Mouse (Mus musculus) midbrain, embryonic 10.5 days (tissue): ENCODE measurements at regions not wholly inside any gene's neighbourhood (a gene's known extent, or its start where the extent isn't known, plus 50 kb on each side); places are given as distances from the start of the nearest gene placed in this dataset.

Experiments used
- DNase-seq: peaks from one replicate; pipeline ENCODE4 v3.0.0-alpha.2; 2017; ENCODE audit warnings: low spot score
- H3K27ac ChIP-seq: fragments of 300-500 bp; sonication (generic); replicated peaks from 2 replicates; pipeline ENCODE4 v1.5.1; 2016; ENCODE audit warnings: mild to moderate bottlenecking
- H3K27me3 ChIP-seq: fragments of 300-500 bp; sonication (generic); 2 replicates; pipeline ENCODE4 v1.6.1; 2016; ENCODE audit warnings: low read depth, mild to moderate bottlenecking; ENCODE audit not compliant: poor library complexity, severe bottlenecking
- H3K36me3 ChIP-seq: fragments of 300-500 bp; sonication (generic); 2 replicates; pipeline ENCODE4 v1.6.1; 2016; ENCODE audit warnings: mild to moderate bottlenecking, moderate library complexity
- H3K4me1 ChIP-seq: fragments of 300-500 bp; sonication (generic); 2 replicates; pipeline ENCODE4 v1.6.1; 2016
- H3K4me3 ChIP-seq: fragments of 300-500 bp; sonication (generic); 2 replicates; pipeline ENCODE4 v1.5.1; 2016; ENCODE audit warnings: mild to moderate bottlenecking, moderate library complexity
- H3K9me3 ChIP-seq: fragments of 300-500 bp; sonication (generic); replicated peaks from 2 replicates; pipeline ENCODE4 v1.6.1; 2016; ENCODE audit warnings: mild to moderate bottlenecking
- WGBS: fragments of 180-500 bp; shearing (Covaris S2); methylation state at CpG from one replicate; pipeline ENCODE4 v1.1.7; 2016; 5-methylcytosine and 5-hydroxymethylcytosine counted together

GRCm38 (mm10) chr10:70800736-70801306 lies 145.1 kb upstream of the Phyhipl start:
- H3K4me1 ChIP-seq, result no peaks in the 10 kb centered on the region
- no peaks in the 10 kb centered on the region for H3K9me3 ChIP-seq
- 81% methylated on average over 11 of the region's 11 CpGs for WGBS
- DNase-seq, result no peak
- no peaks in the 10 kb centered on the region for H3K36me3 ChIP-seq
- H3K27ac ChIP-seq, result 0 out of 2 replicates have a peak overlapping the region, but pooled peaks have one; percentile 25
- H3K4me3 ChIP-seq, result no peak overlapping the region
- H3K27me3 ChIP-seq, result no peaks in the 10 kb centered on the region

GRCm38 (mm10) chr10:70799906-70800305 lies 144.1 kb upstream of the Phyhipl start:
- Histone ChIP-seq H3K27me3 (no peaks in the 10 kb centered on the region), H3K4me3 (no peak overlapping the region), H3K4me1 (no peaks in the 10 kb centered on the region), H3K36me3 (no peaks in the 10 kb centered on the region), H3K9me3 (no peaks in the 10 kb centered on the region), H3K27ac (no peak overlapping the region)
- 91% methylated on average over 5 of the region's 5 CpGs for WGBS
- no peak for DNase-seq

- no peaks in the 10 kb centered on the region for H3K9me3 ChIP-seq
- DNase-seq, result no peak
- WGBS, result 91% methylated on average over 11 of the region's 11 CpGs
- H3K27ac ChIP-seq, result no peak overlapping the region
- H3K4me1 ChIP-seq, result no peaks in the 10 kb centered on the region
- H3K27me3 ChIP-seq, result no peaks in the 10 kb centered on the region
- H3K4me3 ChIP-seq, result no peak overlapping the region
- H3K36me3 ChIP-seq, result no peaks in the 10 kb centered on the region
These were observed 143.5 kb upstream of the Phyhipl start for GRCm38 (mm10) chr10:70799191-70799742.

- H3K4me3 ChIP-seq, result no peak overlapping the region
- H3K27ac ChIP-seq, result no peak overlapping the region
- WGBS, result 64% methylated on average over 7 of the region's 7 CpGs
- H3K4me1 ChIP-seq, result peaks cover 8% of the 10 kb centered on the region
- H3K36me3 ChIP-seq, result no peaks in the 10 kb centered on the region
- no peaks in the 10 kb centered on the region for H3K9me3 ChIP-seq
- DNase-seq, result peak; percentile 19
- no peaks in the 10 kb centered on the region for H3K27me3 ChIP-seq
These were observed 133.2 kb upstream of the Phyhipl start for GRCm38 (mm10) chr10:70788814-70789452.

- Histone ChIP-seq H3K36me3 (no peaks in the 10 kb centered on the region), H3K27ac (no peak overlapping the region), H3K4me3 (no peak overlapping the region), H3K4me1 (no peaks in the 10 kb centered on the region), H3K9me3 (no peaks in the 10 kb centered on the region), H3K27me3 (no peaks in the 10 kb centered on the region)
- WGBS, result 83% methylated on average over 3 of the region's 3 CpGs
- no peak for DNase-seq
These were observed 125.3 kb upstream of the Phyhipl start for GRCm38 (mm10) chr10:70781036-70781435.

- H3K36me3 ChIP-seq, result no peaks in the 10 kb centered on the region
- no peaks in the 10 kb centered on the region for H3K4me1 ChIP-seq
- no peak overlapping the region for H3K27ac ChIP-seq
- H3K9me3 ChIP-seq, result no peaks in the 10 kb centered on the region
- WGBS, result 95% methylated on average over 11 of the region's 11 CpGs
- H3K27me3 ChIP-seq, result no peaks in the 10 kb centered on the region
- H3K4me3 ChIP-seq, result no peak overlapping the region
- DNase-seq, result no peak
These were observed 122.8 kb upstream of the Phyhipl start for GRCm38 (mm10) chr10:70778596-70778995.

GRCm38 (mm10) chr10:70774571-70774970 lies 118.8 kb upstream of the Phyhipl start:
- 86% methylated on average over 2 of the region's 2 CpGs for WGBS
- no peak for DNase-seq
- Histone ChIP-seq H3K9me3 (no peaks in the 10 kb centered on the region), H3K4me3 (no peak overlapping the region), H3K36me3 (no peaks in the 10 kb centered on the region), H3K4me1 (no peaks in the 10 kb centered on the region), H3K27ac (no peak overlapping the region), H3K27me3 (no peaks in the 10 kb centered on the region)

GRCm38 (mm10) chr10:70774159-70774558 lies 118.4 kb upstream of the Phyhipl start:
- no peak for DNase-seq
- H3K4me1 ChIP-seq, result no peaks in the 10 kb centered on the region
- no peak overlapping the region for H3K4me3 ChIP-seq
- WGBS, result 86% methylated on average over 3 of the region's 4 CpGs
- no peaks in the 10 kb centered on the region for H3K36me3 ChIP-seq
- H3K9me3 ChIP-seq, result no peaks in the 10 kb centered on the region
- H3K27ac ChIP-seq, result no peak overlapping the region
- H3K27me3 ChIP-seq, result no peaks in the 10 kb centered on the region

- H3K27ac ChIP-seq, result no peak overlapping the region
These were observed 111.7 kb upstream of the Phyhipl start for GRCm38 (mm10) chr10:70767461-70767860.

GRCm38 (mm10) chr10:70766869-70767268 lies 111.1 kb upstream of the Phyhipl start:
- no peaks in the 10 kb centered on the region for H3K27me3 ChIP-seq
- no peaks in the 10 kb centered on the region for H3K4me1 ChIP-seq
- H3K36me3 ChIP-seq, result no peaks in the 10 kb centered on the region
- whole genome bisulfite sequencing, result 94% methylated on average over 1 of the region's 1 CpGs
- H3K27ac ChIP-seq, result no peak overlapping the region
- no peak overlapping the region for H3K4me3 ChIP-seq
- DNase-seq, result no peak
- H3K9me3 ChIP-seq, result no peaks in the 10 kb centered on the region

More at GRCm38 (mm10) chr10:70767461-70767860, 111.7 kb upstream of the Phyhipl start:
- Histone ChIP-seq H3K27me3 (no peaks in the 10 kb centered on the region), H3K4me1 (no peaks in the 10 kb centered on the region), H3K36me3 (no peaks in the 10 kb centered on the region), H3K4me3 (no peak overlapping the region), H3K9me3 (no peaks in the 10 kb centered on the region)
- WGBS, result 88% methylated on average over 7 of the region's 7 CpGs
- no peak for DNase-seq

GRCm38 (mm10) chr10:70766450-70766849 lies 110.7 kb upstream of the Phyhipl start:
- 89% methylated on average over 8 of the region's 8 CpGs for WGBS
- Histone ChIP-seq H3K9me3 (no peaks in the 10 kb centered on the region), H3K27me3 (no peaks in the 10 kb centered on the region), H3K4me3 (no peak overlapping the region), H3K36me3 (no peaks in the 10 kb centered on the region), H3K27ac (no peak overlapping the region), H3K4me1 (no peaks in the 10 kb centered on the region)
- no peak for DNase-seq

GRCm38 (mm10) chr10:70763206-70763605 lies 107.4 kb upstream of the Phyhipl start:
- H3K9me3 ChIP-seq, result no peaks in the 10 kb centered on the region
- 94% methylated on average over 7 of the region's 7 CpGs for WGBS
- H3K27ac ChIP-seq, result no peak overlapping the region
- no peak for DNase-seq
- H3K27me3 ChIP-seq, result no peaks in the 10 kb centered on the region
- no peaks in the 10 kb centered on the region for H3K36me3 ChIP-seq
- H3K4me3 ChIP-seq, result no peak overlapping the region
- H3K4me1 ChIP-seq, result no peaks in the 10 kb centered on the region

GRCm38 (mm10) chr10:70759686-70760085 lies 103.9 kb upstream of the Phyhipl start:
- 81% methylated on average over 7 of the region's 7 CpGs for WGBS
- Histone ChIP-seq H3K36me3 (no peaks in the 10 kb centered on the region), H3K4me1 (no peaks in the 10 kb centered on the region), H3K27ac (no peak overlapping the region), H3K27me3 (no peaks in the 10 kb centered on the region), H3K9me3 (no peaks in the 10 kb centered on the region), H3K4me3 (no peak overlapping the region)
- DNase-seq, result no peak
